Mouse (Mus musculus): Measurements from ENCODE around the gene Gclc.

GRCm38 (mm10) chr9:77759111-77759510 is 4.8 kb downstream of the Gclc start:
- no peak for TF ChIP-seq CTCF (IDR thresholded peaks at IDR 0.05; ENCODE audit: control insufficient read depth, insufficient read depth, insufficient read length)
- no peak for TF ChIP-seq MAX (IDR thresholded peaks at IDR 0.05)
- no peak for TF ChIP-seq MYOG (IDR thresholded peaks at IDR 0.05; ENCODE audit: control insufficient read depth, extremely low read depth, insufficient read length)
- no peak for TF ChIP-seq USF1 (IDR thresholded peaks at IDR 0.05; ENCODE audit: low read depth)
